Mouse (Mus musculus) myocyte (in vitro differentiated cells): ENCODE measurements around the gene Ppp3ca.

Experiments
- CEBPB ChIP-seq: IDR thresholded peaks from 2 replicates; pipeline ENCODE4 v1.6.1; 2011; ENCODE audit warnings: mild to moderate bottlenecking, moderate library complexity; ENCODE audit not compliant: poor library complexity, insufficient read depth, severe bottlenecking
- E2F4 ChIP-seq: IDR thresholded peaks from one replicate; pipeline ENCODE4 v1.6.1; 2011; ENCODE audit warnings: mild to moderate bottlenecking, control low read depth, moderate library complexity; ENCODE audit not compliant: insufficient read depth
- MAX ChIP-seq: IDR thresholded peaks from one replicate; pipeline ENCODE4 v1.6.1; 2011; ENCODE audit warnings: low read depth, mild to moderate bottlenecking, control low read depth
- MYOD1 ChIP-seq, 3 experiments: IDR thresholded peaks; one replicate each; pipeline ENCODE4 v1.6.1; 2011; ENCODE audit warnings: control low read depth in 2 of 3, low read depth in 2 of 3, mild to moderate bottlenecking in 2 of 3, moderate library complexity in 1 of 3; ENCODE audit not compliant: insufficient read length in 2 of 3, control insufficient read depth in 1 of 3
- MYOG ChIP-seq, 3 experiments: IDR thresholded peaks; one replicate each; pipeline ENCODE4 v1.6.1; 2011; ENCODE audit warnings: control low read depth in 2 of 3, low read depth in 2 of 3, mild to moderate bottlenecking in 2 of 3; ENCODE audit not compliant: insufficient read length in 2 of 3, control insufficient read depth in 1 of 3, insufficient read depth in 1 of 3
- POLR2A ChIP-seq: IDR thresholded peaks from one replicate; pipeline ENCODE4 v1.6.1; 2011; ENCODE audit warnings: low read depth, mild to moderate bottlenecking, control low read depth, moderate library complexity; ENCODE audit not compliant: insufficient read length
- REST ChIP-seq: IDR thresholded peaks from one replicate; pipeline ENCODE4 v1.6.1; 2011; ENCODE audit warnings: mild to moderate bottlenecking, control low read depth, moderate library complexity; ENCODE audit not compliant: insufficient read depth, insufficient read length
- TCF12 ChIP-seq: IDR thresholded peaks from one replicate; pipeline ENCODE4 v1.6.1; 2011; ENCODE audit warnings: mild to moderate bottlenecking, control low read depth; ENCODE audit not compliant: poor library complexity, insufficient read depth, severe bottlenecking
- TCF3 ChIP-seq: IDR thresholded peaks from one replicate; pipeline ENCODE4 v1.6.1; 2011; ENCODE audit warnings: low read depth, control low read depth; ENCODE audit not compliant: insufficient read length
- USF1 ChIP-seq: IDR thresholded peaks from one replicate; pipeline ENCODE4 v1.6.1; 2011; ENCODE audit warnings: low read depth, mild to moderate bottlenecking, control low read depth, moderate library complexity

DNA sequence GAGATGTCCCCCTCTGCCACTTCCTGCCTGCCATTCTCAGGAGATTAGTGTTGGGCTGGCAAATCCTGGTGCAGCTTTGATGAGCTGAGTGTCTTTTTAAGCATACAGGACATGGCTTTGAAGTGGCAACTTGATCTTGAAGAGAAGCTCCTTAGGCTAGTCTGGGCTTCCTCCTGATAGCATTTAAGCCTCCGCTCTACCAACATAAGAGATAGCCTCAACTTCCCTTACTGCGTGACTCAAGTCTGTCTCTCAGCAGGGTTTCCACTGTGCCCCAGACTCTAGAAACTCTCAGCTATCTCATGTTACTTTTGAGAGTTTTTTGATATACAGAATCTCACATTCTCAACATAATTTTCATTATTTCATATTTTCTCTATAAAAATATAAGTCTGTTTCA, 144.0 kb downstream of the Ppp3ca start:
- TF ChIP-seq POLR2A = no peak
- no peak for TF ChIP-seq E2F4
- no peak for TF ChIP-seq REST
- TF ChIP-seq CEBPB = no peak
- TF ChIP-seq TCF12 = no peak
- no peak for TF ChIP-seq MYOD1 (IDR thresholded peaks at IDR 0.05; ENCODE audit: control insufficient read depth in 1 of 3, insufficient read length in 2 of 3, low read depth in 2 of 3)
- no peak for TF ChIP-seq MAX
- TF ChIP-seq TCF3 = no peak
- TF ChIP-seq MYOG (IDR thresholded peaks at IDR 0.05; ENCODE audit: control insufficient read depth in 1 of 3, insufficient read depth in 1 of 3, insufficient read length in 2 of 3, low read depth in 2 of 3) = no peak
- TF ChIP-seq USF1 = no peak
